Mouse (Mus musculus) cerebellum, adult (tissue): ENCODE results near the gene Gtf2i.

Source experiments
- ATAC-seq: cut with Nextera tagmentation; 2 replicates; pipeline ENCODE4 v1.9.2; 2017; ENCODE audit warnings: mild to moderate bottlenecking, moderate library complexity, mixed read lengths; ENCODE audit not compliant: insufficient number of reproducible peaks, low FRiP score, low TSS enrichment

The Gtf2i gene

GRCm38 (mm10) chr5:134284921-134285320, 29.6 kb downstream of the Gtf2i start:
- ATAC-seq: no peak

GRCm38 (mm10) chr5:134282603-134283002, 32.0 kb downstream of the Gtf2i start:
- no peak for ATAC-seq

GRCm38 (mm10) chr5:134282076-134282475, 32.5 kb downstream of the Gtf2i start:
- no peak for ATAC-seq

- no peak for ATAC-seq
These were observed 35.2 kb downstream of the Gtf2i start for GRCm38 (mm10) chr5:134279371-134279770.

GRCm38 (mm10) chr5:134277109-134277508, 37.5 kb downstream of the Gtf2i start:
- no peak for ATAC-seq

- ATAC-seq: no peak
These were observed 39.0 kb downstream of the Gtf2i start for GRCm38 (mm10) chr5:134275556-134275955.

GRCm38 (mm10) chr5:134275021-134275420, 39.5 kb downstream of the Gtf2i start:
- ATAC-seq: no peak

GRCm38 (mm10) chr5:134273761-134274160, 40.8 kb downstream of the Gtf2i start:
- no peak for ATAC-seq

- no peak for ATAC-seq
These were observed 41.8 kb downstream of the Gtf2i start for GRCm38 (mm10) chr5:134272761-134273160.

- ATAC-seq: no peak
These were observed 43.1 kb downstream of the Gtf2i start for GRCm38 (mm10) chr5:134271421-134271820.

GRCm38 (mm10) chr5:134270566-134270965, 44.0 kb downstream of the Gtf2i start:
- no peak for ATAC-seq

- ATAC-seq: no peak
These were observed 44.8 kb downstream of the Gtf2i start for GRCm38 (mm10) chr5:134269751-134270150.

GRCm38 (mm10) chr5:134268751-134269150, 45.8 kb downstream of the Gtf2i start:
- no peak for ATAC-seq

GRCm38 (mm10) chr5:134266404-134266803, 48.2 kb downstream of the Gtf2i start:
- ATAC-seq: no peak

- ATAC-seq: no peak
These were observed 48.7 kb downstream of the Gtf2i start for GRCm38 (mm10) chr5:134265890-134266289.

- no peak for ATAC-seq
These were observed 54.4 kb downstream of the Gtf2i start for GRCm38 (mm10) chr5:134260001-134260636.

GRCm38 (mm10) chr5:134258934-134259333, 55.6 kb downstream of the Gtf2i start:
- ATAC-seq: no peak

GRCm38 (mm10) chr5:134258395-134258794, 56.2 kb downstream of the Gtf2i start:
- no peak for ATAC-seq

- no peak for ATAC-seq
These were observed 57.1 kb downstream of the Gtf2i start for GRCm38 (mm10) chr5:134257349-134258031.

GRCm38 (mm10) chr5:134255294-134255693, 59.3 kb downstream of the Gtf2i start:
- ATAC-seq: no peak

GRCm38 (mm10) chr5:134253806-134254205, 60.8 kb downstream of the Gtf2i start:
- ATAC-seq: no peak

- no peak for ATAC-seq
These were observed 63.5 kb downstream of the Gtf2i start for GRCm38 (mm10) chr5:134251083-134251482.
